Mouse (Mus musculus) heart, embryonic 15.5 days (tissue): ENCODE results near the gene Rheb. TPM values are rescaled to one million over a fixed set of nuclear protein-coding genes. Genes with fewer than 3 reads are reported as not detected.

Source experiments
- ATAC-seq: fragments of 200-750 bp; cut with Nextera tagmentation; replicated peaks from 2 replicates; pipeline ENCODE4 v1.8.0; 2017; ENCODE audit warnings: low read depth, moderate TSS enrichment; ENCODE audit not compliant: insufficient number of reproducible peaks, insufficient read depth, low FRiP score
- H3K27ac ChIP-seq: fragments of 300-500 bp; sonication (generic); 2 replicates; pipeline ENCODE4 v1.5.1; 2015; ENCODE audit warnings: mild to moderate bottlenecking, inconsistent platforms
- H3K27me3 ChIP-seq: fragments of 300-500 bp; sonication (generic); 2 replicates; pipeline ENCODE4 v1.6.1; 2015; ENCODE audit warnings: inconsistent platforms
- H3K36me3 ChIP-seq: fragments of 300-500 bp; sonication (generic); 2 replicates; pipeline ENCODE4 v1.6.1; 2015; ENCODE audit warnings: mild to moderate bottlenecking, inconsistent platforms
- H3K4me1 ChIP-seq: fragments of 300-500 bp; sonication (generic); replicated peaks from 2 replicates; pipeline ENCODE4 v1.6.1; 2015; ENCODE audit warnings: inconsistent platforms
- H3K4me2 ChIP-seq: fragments of 300-500 bp; sonication (generic); 2 replicates; pipeline ENCODE4 v1.6.1; 2015; ENCODE audit warnings: inconsistent platforms, mild to moderate bottlenecking, moderate library complexity
- H3K4me3 ChIP-seq: fragments of 300-500 bp; sonication (generic); 2 replicates; pipeline ENCODE4 v1.5.1; 2015; ENCODE audit warnings: mild to moderate bottlenecking, inconsistent platforms
- H3K9ac ChIP-seq: fragments of 300-500 bp; sonication (generic); 2 replicates; pipeline ENCODE4 v1.6.1; 2015; ENCODE audit warnings: mild to moderate bottlenecking, inconsistent platforms
- H3K9me3 ChIP-seq: fragments of 300-500 bp; sonication (generic); replicated peaks from 2 replicates; pipeline ENCODE4 v1.6.1; 2016; ENCODE audit warnings: inconsistent platforms
- WGBS: fragments of 180-500 bp; shearing (Covaris S2); methylation state at CpG from one replicate; pipeline ENCODE4 v1.1.7; 2015; ENCODE audit warnings: mixed read lengths; 5-methylcytosine and 5-hydroxymethylcytosine counted together
- polyA plus RNA-seq: library from polyadenylated mRNA; unstranded; fragments of >200 nt; fragmentation: Nextera tagmentation; extraction: Ambion mirVana; gene quantifications from 2 replicates; pipeline ENCODE4 v1.2.1, GENCODE M21; 2015

Rheb gene
- 211 and 262 TPM in 2 replicates for polyA plus RNA-seq

DNA sequence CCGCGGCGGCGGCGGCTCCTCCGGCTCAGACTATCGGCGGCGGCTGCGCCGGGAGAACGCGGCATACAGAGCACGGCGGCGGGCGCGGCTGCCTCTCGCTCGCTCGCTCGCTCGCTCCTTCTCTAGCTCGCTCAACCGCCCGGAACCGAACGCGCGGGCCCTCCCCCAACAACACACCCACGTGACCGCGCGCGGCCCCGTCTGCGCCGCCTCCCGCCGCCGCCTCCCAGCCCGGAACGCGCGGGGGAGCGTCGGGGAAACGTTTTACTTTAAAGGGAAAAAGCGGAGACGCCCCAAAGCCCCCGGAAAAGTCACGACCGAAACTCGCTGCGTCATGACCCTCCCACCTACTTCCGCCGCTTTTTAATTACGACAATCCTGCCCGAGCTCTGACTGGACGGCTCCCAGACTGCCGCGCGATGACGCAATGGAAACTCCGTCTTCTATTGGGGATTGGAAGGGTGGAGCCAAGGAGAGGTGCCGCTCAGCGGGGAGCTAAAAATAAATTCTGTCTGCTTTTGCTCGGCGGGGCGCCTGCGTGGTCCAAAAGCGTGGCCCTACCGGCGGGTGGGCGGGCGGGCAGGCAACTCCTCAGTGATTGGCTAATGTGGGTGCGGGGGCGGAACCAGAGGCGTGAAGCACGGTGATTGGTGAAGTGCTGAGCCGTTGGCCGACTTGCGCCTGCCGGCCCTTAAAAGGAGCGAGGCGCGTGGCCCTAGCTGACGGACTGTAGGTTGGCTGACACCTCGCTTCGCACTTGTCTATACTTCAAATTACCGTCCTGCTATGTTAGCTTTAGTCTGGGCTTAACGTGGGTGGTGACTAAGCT, at the start of gene Rheb:
Gene Rheb, minus strand, starts transcription at position 351 of the 829 bp plus-strand sequence.
- H3K36me3 ChIP-seq: no peaks in the 10 kb centered on the region
- peak within 1 kb of the TSS; percentile 80 for H3K4me2 ChIP-seq
- H3K27me3 ChIP-seq: no peaks in the 10 kb centered on the region
- H3K9ac ChIP-seq: peak within 1 kb of the TSS; percentile 90
- peak; percentile 95 for ATAC-seq
- peak within 1 kb of the TSS; percentile 99 for H3K27ac ChIP-seq
- H3K9me3 ChIP-seq: no peaks in the 10 kb centered on the region
- H3K4me1 ChIP-seq: peaks cover 41% of the 10 kb centered on the region
- H3K4me3 ChIP-seq: peak within 1 kb of the TSS; percentile 84
- under 1% methylated on average over 90 of the region's 92 CpGs for WGBS

DNA sequence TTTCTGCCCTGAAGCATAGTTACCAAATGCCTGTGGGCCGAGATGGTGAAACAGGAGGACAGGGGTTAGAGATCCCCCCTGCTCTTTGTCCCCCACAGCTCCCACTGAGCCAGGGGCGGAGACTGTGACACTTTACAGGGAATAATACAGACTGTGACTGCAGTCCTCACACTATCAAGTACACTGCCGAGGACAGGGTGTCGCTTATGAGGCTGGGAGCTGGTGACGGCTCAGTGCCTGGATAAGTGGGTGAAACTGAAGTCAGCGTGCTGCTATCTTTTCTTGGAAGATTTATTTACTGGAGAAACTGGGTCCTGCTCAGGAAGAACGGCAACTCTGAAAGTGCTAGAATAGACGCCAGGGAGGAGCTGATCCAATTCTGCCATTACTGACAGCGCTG, 47.4 kb upstream of the Rheb start:
- WGBS: 23% methylated on average over 9 of the region's 9 CpGs
- ATAC-seq: peak; percentile 84

DNA sequence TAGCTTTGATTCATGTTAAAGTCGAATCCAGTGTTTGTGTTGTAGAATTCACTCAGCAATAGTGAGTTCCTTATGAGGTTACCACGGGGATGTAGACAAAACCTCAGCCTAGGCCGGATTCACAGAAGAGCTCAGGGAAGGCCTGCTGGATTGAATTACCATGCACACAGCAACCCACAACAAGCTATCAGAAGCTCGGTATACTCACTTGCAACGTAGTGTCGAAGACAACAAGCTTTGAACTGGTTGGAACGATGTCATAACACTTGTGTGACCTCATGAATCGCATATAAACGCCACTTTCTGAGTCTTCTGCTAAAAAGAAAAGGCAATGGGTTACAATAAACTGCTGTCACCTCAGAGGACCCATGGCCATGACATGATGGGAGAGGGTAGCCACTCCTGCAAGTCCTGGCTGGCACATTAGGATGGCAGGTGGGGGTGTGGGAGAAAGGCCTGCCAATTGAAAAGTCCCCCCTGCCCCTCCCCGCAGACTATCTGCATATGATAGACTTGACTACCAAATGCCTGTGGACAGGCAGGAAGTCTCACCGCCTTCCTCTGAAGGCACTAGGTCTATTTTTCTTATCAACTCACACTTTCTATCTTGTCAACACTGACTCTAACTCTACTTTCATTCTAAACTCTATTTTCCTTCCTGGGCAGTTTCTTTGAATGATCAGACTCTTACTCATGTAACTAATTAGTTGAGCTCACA, 46.6 kb upstream of the Rheb start:
- Histone ChIP-seq H3K9me3 (no peaks in the 10 kb centered on the region), H3K36me3 (peaks cover 29% of the 10 kb centered on the region), H3K9ac (0 out of 2 replicates have a peak overlapping the region, but pooled peaks have one; percentile 8), H3K4me2 (peak overlapping the region; percentile 42), H3K27ac (peak overlapping the region; percentile 84), H3K4me1 (peaks cover 40% of the 10 kb centered on the region), H3K4me3 (no peak overlapping the region), H3K27me3 (no peaks in the 10 kb centered on the region)
- ATAC-seq: 0 out of 2 replicates have a peak, but pooled peaks have one; percentile 36
- WGBS: 53% methylated on average over 11 of the region's 11 CpGs

More for the DNA sequence above, 47.4 kb upstream of the Rheb start:
- Histone ChIP-seq H3K27me3 (no peaks in the 10 kb centered on the region), H3K9ac (0 out of 2 replicates have a peak overlapping the region, but pooled peaks have one; percentile 8), H3K4me3 (0 out of 2 replicates have a peak overlapping the region, but pooled peaks have one; percentile 6), H3K27ac (peak overlapping the region; percentile 84), H3K4me2 (peak overlapping the region; percentile 42), H3K9me3 (no peaks in the 10 kb centered on the region), H3K36me3 (peaks cover 25% of the 10 kb centered on the region), H3K4me1 (peaks cover 43% of the 10 kb centered on the region)

DNA sequence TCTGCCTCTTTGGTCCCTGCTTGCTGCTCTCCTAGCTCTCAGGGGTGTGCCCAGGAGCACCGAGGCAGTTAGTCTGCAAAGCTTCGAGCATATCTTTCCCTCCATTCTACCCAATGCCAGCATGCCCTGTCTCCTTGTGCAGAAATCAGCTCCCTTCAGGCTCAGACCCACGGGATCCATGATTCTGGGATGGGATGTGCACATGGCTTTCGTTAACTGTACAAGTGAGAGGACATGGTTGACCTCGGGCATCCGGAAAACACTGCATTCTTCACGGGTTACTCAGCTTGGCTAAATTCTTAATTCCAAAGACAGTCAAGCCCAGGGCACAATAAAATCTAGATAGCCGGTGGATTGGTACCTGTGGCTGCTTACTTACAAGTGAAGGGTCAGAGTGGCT, 44.8 kb upstream of the Rheb start:
- ATAC-seq: no peak
- Histone ChIP-seq H3K9me3 (no peaks in the 10 kb centered on the region), H3K27me3 (no peaks in the 10 kb centered on the region), H3K4me1 (peaks cover 28% of the 10 kb centered on the region), H3K27ac (no peak overlapping the region), H3K36me3 (peaks cover 37% of the 10 kb centered on the region), H3K9ac (no peak overlapping the region), H3K4me3 (no peak overlapping the region), H3K4me2 (no peak overlapping the region)
- WGBS: 74% methylated on average over 8 of the region's 8 CpGs

DNA sequence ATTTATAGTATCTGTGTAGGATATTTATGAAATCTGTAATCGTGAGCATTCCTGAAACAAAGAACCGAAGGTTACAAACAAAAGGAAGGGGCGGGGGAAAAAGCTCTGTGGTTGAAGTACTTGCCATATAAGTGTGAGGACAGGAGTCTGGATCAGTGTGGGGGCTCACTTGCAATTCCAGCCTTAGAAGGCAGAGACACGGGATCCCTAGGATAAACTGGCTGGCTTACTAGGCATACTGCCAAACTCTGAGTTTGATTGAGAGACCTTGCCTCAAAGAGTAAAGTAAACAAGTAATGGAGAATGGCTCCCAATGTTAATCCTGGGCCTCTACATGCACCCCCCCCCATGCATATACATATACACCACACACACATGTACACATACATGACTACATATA, 36.3 kb upstream of the Rheb start:
- Histone ChIP-seq H3K36me3 (peaks cover 50% of the 10 kb centered on the region), H3K27ac (peak overlapping the region; percentile 69), H3K9ac (no peak overlapping the region), H3K9me3 (no peaks in the 10 kb centered on the region), H3K4me1 (peaks cover 11% of the 10 kb centered on the region), H3K27me3 (no peaks in the 10 kb centered on the region), H3K4me3 (no peak overlapping the region), H3K4me2 (no peak overlapping the region)
- no peak; the same call in 1 of the 2 replicates for ATAC-seq
- WGBS: 47% methylated on average over 4 of the region's 4 CpGs

DNA sequence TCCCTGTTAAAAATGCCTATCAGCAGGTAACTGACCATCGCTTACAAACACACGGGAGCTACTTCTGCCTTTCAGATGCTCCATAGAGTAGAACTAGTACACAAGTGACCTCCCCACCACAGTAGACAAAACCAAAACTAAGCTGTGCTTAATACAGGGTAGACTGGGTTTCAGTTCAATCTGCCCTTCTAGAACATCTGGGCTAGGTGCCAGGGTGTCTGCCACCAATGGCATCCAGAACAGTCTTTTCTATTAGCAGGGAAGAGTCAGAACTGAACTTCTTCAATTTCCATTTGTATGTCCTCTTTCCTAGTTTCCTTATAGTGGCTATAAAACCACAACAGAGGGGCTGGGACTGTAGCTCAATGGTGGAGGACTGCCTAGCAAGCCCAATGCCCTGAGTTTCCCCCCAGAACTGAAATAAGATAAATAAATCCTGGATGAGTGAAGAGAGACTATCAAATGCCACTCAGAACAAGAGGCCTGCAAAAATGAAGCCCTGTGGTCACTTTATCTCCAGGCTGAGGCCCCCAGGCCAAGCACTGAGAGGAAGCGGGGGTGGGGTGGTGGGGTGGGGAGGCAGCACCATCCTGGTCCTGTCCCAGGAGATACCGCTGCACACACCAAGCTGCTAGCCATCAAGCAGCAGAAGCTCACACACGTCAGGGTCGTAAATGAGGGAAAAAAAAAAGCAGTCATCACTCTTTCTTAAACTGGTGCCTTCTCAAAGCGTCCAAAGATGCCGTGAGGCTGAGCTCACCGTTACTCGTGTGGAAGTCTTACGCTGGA, 35.6 kb upstream of the Rheb start:
- H3K4me3 ChIP-seq: no peak overlapping the region
- peaks cover 52% of the 10 kb centered on the region for H3K36me3 ChIP-seq
- peak overlapping the region; percentile 69 for H3K27ac ChIP-seq
- H3K9ac ChIP-seq: no peak overlapping the region
- 47% methylated on average over 11 of the region's 11 CpGs for whole genome bisulfite sequencing
- ATAC-seq: no peak
- no peaks in the 10 kb centered on the region for H3K27me3 ChIP-seq
- H3K4me2 ChIP-seq: no peak overlapping the region
- no peaks in the 10 kb centered on the region for H3K9me3 ChIP-seq
- H3K4me1 ChIP-seq: peaks cover 11% of the 10 kb centered on the region

DNA sequence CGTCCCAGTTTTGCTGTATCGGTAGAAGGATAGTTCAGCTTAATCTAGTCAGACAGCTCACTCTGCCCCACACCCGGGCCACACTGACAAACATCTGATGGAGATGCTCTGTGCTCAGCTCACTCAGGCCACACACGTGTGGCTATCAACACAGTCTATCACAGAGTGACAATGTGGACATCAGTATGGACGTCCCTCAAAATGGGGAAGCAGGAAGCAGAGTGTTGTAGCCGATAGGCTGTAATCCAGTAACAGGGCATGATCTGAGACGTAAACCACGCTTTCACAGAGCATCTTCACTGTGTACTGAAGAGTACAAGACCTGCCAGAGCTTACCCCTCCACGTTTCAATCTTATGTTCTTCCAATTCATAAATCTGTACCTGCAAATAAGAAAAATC, 34.2 kb upstream of the Rheb start:
- WGBS: 84% methylated on average over 9 of the region's 9 CpGs
- no peak overlapping the region for H3K4me3 ChIP-seq
- no peaks in the 10 kb centered on the region for H3K27me3 ChIP-seq
- H3K27ac ChIP-seq: no peak overlapping the region
- no peak for ATAC-seq
- no peaks in the 10 kb centered on the region for H3K9me3 ChIP-seq
- H3K9ac ChIP-seq: no peak overlapping the region
- H3K4me1 ChIP-seq: peaks cover 11% of the 10 kb centered on the region
- no peak overlapping the region for H3K4me2 ChIP-seq
- peaks cover 47% of the 10 kb centered on the region for H3K36me3 ChIP-seq

DNA sequence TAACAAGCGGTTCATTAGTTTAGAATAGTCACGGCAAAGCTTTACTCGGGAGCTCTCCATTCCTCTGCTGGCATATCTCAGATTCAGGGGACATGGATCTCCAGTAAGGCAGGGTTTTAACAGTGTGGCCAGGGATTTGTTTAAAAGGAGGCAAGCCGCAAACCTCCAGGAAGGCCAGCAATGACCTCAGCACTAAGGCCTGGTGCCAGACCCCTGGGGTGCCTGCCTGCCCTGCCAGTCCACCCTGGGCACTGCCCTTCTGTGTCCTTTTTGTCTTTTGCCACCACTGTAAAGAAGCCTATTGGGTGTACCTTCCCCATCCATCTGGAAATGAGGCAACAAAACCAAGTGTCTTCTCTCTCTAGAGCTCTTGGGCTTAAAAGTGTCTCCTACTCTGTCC, 31.7 kb upstream of the Rheb start:
- Histone ChIP-seq H3K27me3 (no peaks in the 10 kb centered on the region), H3K9ac (no peak overlapping the region), H3K4me3 (no peak overlapping the region), H3K4me1 (peaks cover 16% of the 10 kb centered on the region), H3K36me3 (peaks cover 44% of the 10 kb centered on the region), H3K4me2 (no peak overlapping the region), H3K27ac (no peak overlapping the region), H3K9me3 (no peaks in the 10 kb centered on the region)
- no peak for ATAC-seq
- WGBS: 80% methylated on average over 4 of the region's 4 CpGs

DNA sequence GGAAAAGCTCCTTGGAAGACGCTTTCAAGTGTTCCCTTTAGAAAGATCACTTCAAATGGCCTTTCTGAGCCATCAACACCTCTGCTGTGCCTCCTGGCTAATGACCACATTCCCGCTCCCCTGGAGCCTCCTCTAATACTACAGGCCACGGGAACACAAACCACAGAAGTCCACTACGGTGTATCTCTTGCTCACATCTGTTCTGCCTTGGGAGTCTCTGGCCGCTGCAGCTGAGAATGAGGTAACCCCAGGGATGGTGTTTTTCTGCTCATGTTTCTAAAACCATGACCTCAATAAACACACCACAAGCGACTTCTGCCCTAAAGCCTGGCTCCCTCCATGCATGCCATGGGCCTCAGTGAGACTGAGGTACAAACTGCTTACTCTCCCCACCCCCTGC, 30.8 kb upstream of the Rheb start:
- H3K4me1 ChIP-seq: peaks cover 11% of the 10 kb centered on the region
- no peaks in the 10 kb centered on the region for H3K9me3 ChIP-seq
- no peaks in the 10 kb centered on the region for H3K27me3 ChIP-seq
- no peak overlapping the region for H3K4me2 ChIP-seq
- no peak overlapping the region for H3K27ac ChIP-seq
- peaks cover 51% of the 10 kb centered on the region for H3K36me3 ChIP-seq
- H3K9ac ChIP-seq: no peak overlapping the region
- no peak overlapping the region for H3K4me3 ChIP-seq
- 41% methylated on average over 6 of the region's 6 CpGs for WGBS
- ATAC-seq: no peak

DNA sequence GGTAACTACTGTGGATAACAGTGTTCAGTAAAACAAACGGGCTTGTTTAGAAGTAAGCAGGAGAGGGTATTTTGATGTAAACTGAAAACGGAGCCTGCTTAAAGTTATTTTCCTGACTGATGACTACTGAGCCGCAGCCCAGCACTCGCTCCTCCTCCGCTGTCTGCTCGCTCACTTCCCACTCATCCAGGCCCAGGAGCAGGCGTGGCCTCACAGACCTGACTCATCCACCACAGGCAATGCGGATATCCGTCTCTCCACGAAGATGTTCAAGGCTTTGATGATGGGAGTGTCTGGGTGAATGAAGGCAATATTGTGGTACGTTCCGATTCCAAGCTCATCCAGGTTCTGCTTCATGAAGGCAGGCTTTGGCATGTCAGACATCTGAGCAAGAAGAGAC, 28.9 kb upstream of the Rheb start:
- H3K36me3 ChIP-seq: peaks cover 57% of the 10 kb centered on the region
- 77% methylated on average over 12 of the region's 12 CpGs for WGBS
- H3K27ac ChIP-seq: no peak overlapping the region
- H3K9ac ChIP-seq: no peak overlapping the region
- no peak for ATAC-seq
- H3K4me2 ChIP-seq: no peak overlapping the region
- H3K9me3 ChIP-seq: no peaks in the 10 kb centered on the region; the same call in 1 of the 2 replicates
- no peaks in the 10 kb centered on the region for H3K27me3 ChIP-seq
- H3K4me3 ChIP-seq: no peak overlapping the region
- H3K4me1 ChIP-seq: peaks cover 5% of the 10 kb centered on the region; the same call in 1 of the 2 replicates
